Comparison of ENCODE assay signal across 25 mouse cellular contexts in genomic region chr7:99419311-99419710, GRCm38 (mm10). TPM values are rescaled to one million over a fixed set of nuclear protein-coding genes. Genes with fewer than 3 reads are reported as not detected.
A peak's percentile ranks its signal among the peaks of the same experiment; 100 is the strongest.
DNase-seq lines count a peak whose midpoint lies in the region; ATAC-seq lines count a peak whose summit lies in the region.
"Had no signal": no experiment of that assay in that cellular context is flagged by ENCODE, and none has a peak within 500 bp of the region (broad histone marks: within the 10 kb centered on the region; RNA-seq: fewer than 3 reads in every experiment).

No protein-coding gene starts in this region.

- H3K4me1 ChIP-seq in midbrain, embryonic 10.5 days, result peaks cover 15% of the 10 kb centered on the region
- H3K4me1 ChIP-seq in midbrain, embryonic 11.5 days (ENCODE audit: control insufficient read depth, insufficient read depth, low read length), result no peaks in the 10 kb centered on the region
- no peaks in the 10 kb centered on the region for H3K4me1 ChIP-seq in forebrain, embryonic 15.5 days

- no peaks in the 10 kb centered on the region for H3K27me3 ChIP-seq in midbrain, embryonic 10.5 days (ENCODE audit: low read depth, poor library complexity, severe bottlenecking)
- H3K27me3 ChIP-seq in midbrain, embryonic 11.5 days (ENCODE audit: control insufficient read depth, insufficient read depth, low read length), result no peaks in the 10 kb centered on the region
- no peaks in the 10 kb centered on the region for H3K27me3 ChIP-seq in forebrain, embryonic 15.5 days
- H3K27me3 ChIP-seq: embryonic facial prominence, embryonic 12.5 days; embryonic facial prominence, embryonic 15.5 days; heart, embryonic 12.5 days; heart, embryonic 15.5 days; hindbrain, embryonic 12.5 days; hindbrain, embryonic 15.5 days; intestine, embryonic 15.5 days had no signal

- no peak overlapping the region for H3K4me3 ChIP-seq in midbrain, embryonic 10.5 days
- H3K4me3 ChIP-seq in midbrain, embryonic 11.5 days (ENCODE audit: low read depth, low read length), result no peak overlapping the region
- no peak overlapping the region for H3K4me3 ChIP-seq in forebrain, embryonic 15.5 days
- H3K4me3 ChIP-seq: embryonic facial prominence, embryonic 12.5 days; embryonic facial prominence, embryonic 15.5 days; heart, embryonic 12.5 days; heart, embryonic 15.5 days; hindbrain, embryonic 12.5 days; hindbrain, embryonic 15.5 days; intestine, embryonic 15.5 days had no signal

- no peak for ATAC-seq in midbrain, embryonic 11.5 days (ENCODE audit: low FRiP score)
- no peak for ATAC-seq in forebrain, embryonic 15.5 days (replicated peaks)
- ATAC-seq: activated CD4-positive, CD25-positive, alpha-beta regulatory T cell, adult 4 months; forebrain, embryonic 14.5 days; intestine, embryonic 15.5 days had no signal

- H3K9me3 ChIP-seq in midbrain, embryonic 10.5 days (replicated peaks), result no peaks in the 10 kb centered on the region
- no peaks in the 10 kb centered on the region for H3K9me3 ChIP-seq in midbrain, embryonic 11.5 days (ENCODE audit: control insufficient read depth, low read length)
- H3K9me3 ChIP-seq in forebrain, embryonic 15.5 days, result no peaks in the 10 kb centered on the region
- H3K9me3 ChIP-seq: embryonic facial prominence, embryonic 12.5 days; embryonic facial prominence, embryonic 15.5 days; heart, embryonic 12.5 days; heart, embryonic 15.5 days; hindbrain, embryonic 12.5 days; hindbrain, embryonic 15.5 days; intestine, embryonic 15.5 days had no signal

- 86% methylated on average over 3 of the region's 3 CpGs for WGBS in midbrain, embryonic 10.5 days
- 79% methylated on average over 3 of the region's 3 CpGs for WGBS in midbrain, embryonic 11.5 days
- WGBS in forebrain, embryonic 15.5 days, result 77% methylated on average over 3 of the region's 3 CpGs

- H3K36me3 ChIP-seq in midbrain, embryonic 10.5 days, result peaks cover 18% of the 10 kb centered on the region
- no peaks in the 10 kb centered on the region for H3K36me3 ChIP-seq in midbrain, embryonic 11.5 days (ENCODE audit: control insufficient read depth, insufficient read depth, low read length)
- no peaks in the 10 kb centered on the region; the same call in 1 of the 2 replicates for H3K36me3 ChIP-seq in forebrain, embryonic 15.5 days
- H3K36me3 ChIP-seq: embryonic facial prominence, embryonic 12.5 days; embryonic facial prominence, embryonic 15.5 days; heart, embryonic 15.5 days; intestine, embryonic 15.5 days had no signal

- no peak overlapping the region for H3K4me2 ChIP-seq in midbrain, embryonic 11.5 days
- no peak overlapping the region for H3K4me2 ChIP-seq in forebrain, embryonic 15.5 days (replicated peaks)
- H3K4me2 ChIP-seq: embryonic facial prominence, embryonic 12.5 days; embryonic facial prominence, embryonic 15.5 days; heart, embryonic 12.5 days; heart, embryonic 15.5 days; hindbrain, embryonic 12.5 days; hindbrain, embryonic 15.5 days; intestine, embryonic 15.5 days had no signal

- peak; percentile 68 for DNase-seq in gastrocnemius, adult 18-20 months (ENCODE audit: low spot score)
- no peak for DNase-seq in gastrocnemius, postnatal 4 days (ENCODE audit: low spot score in 2 of 2)
- peak; percentile 57 for DNase-seq in gastrocnemius, postnatal 25 days
- DNase-seq in gastrocnemius, postnatal 14 days, result no peak
- no peak for DNase-seq in midbrain, embryonic 10.5 days (ENCODE audit: low spot score)
- no peak for DNase-seq in midbrain, embryonic 11.5 days (ENCODE audit: low spot score, missing footprints)
- DNase-seq: adrenal gland, postnatal 10 days; adrenal gland, postnatal 36 days; cerebellum, adult 18-20 months; cerebellum, adult 9-10 months; cerebellum, postnatal 14 days; heart, adult 18-20 months; heart, postnatal 10 days; heart, postnatal 4 days; kidney, adult 11 months had no signal

- peak overlapping the region; percentile 25; the same call in 1 of the 2 replicates for H3K27ac ChIP-seq in midbrain, embryonic 10.5 days (replicated peaks)
- H3K27ac ChIP-seq in midbrain, embryonic 11.5 days (ENCODE audit: low read depth, low read length), result no peak overlapping the region
- H3K27ac ChIP-seq in forebrain, embryonic 15.5 days (replicated peaks), result no peak overlapping the region
- H3K27ac ChIP-seq: embryonic facial prominence, embryonic 12.5 days; embryonic facial prominence, embryonic 15.5 days; heart, embryonic 15.5 days; hindbrain, embryonic 12.5 days; hindbrain, embryonic 15.5 days; intestine, embryonic 15.5 days had no signal

- no peak overlapping the region for H3K9ac ChIP-seq in midbrain, embryonic 11.5 days (ENCODE audit: low read length)
- no peak overlapping the region for H3K9ac ChIP-seq in forebrain, embryonic 15.5 days (replicated peaks)
- H3K9ac ChIP-seq: embryonic facial prominence, embryonic 12.5 days; embryonic facial prominence, embryonic 15.5 days; heart, embryonic 12.5 days; heart, embryonic 15.5 days; hindbrain, embryonic 12.5 days; hindbrain, embryonic 15.5 days; intestine, embryonic 15.5 days had no signal

- intact Hi-C loops in gastrocnemius, postnatal 14 days (cut with DNase I; ENCODE audit: low total_unique reads), result no loop called here

RNA-seq across cellular contexts. Expression of gene Gdpd5, which starts 38.1 kb away (rescaled TPM):
- total RNA-seq in gastrocnemius, adult 18-20 months (2021), result 1 to 10 TPM; 6.2 to 8.8 TPM
- total RNA-seq in gastrocnemius, postnatal 4 days (2021), result 10 to 100 TPM; 17.1 to 19.2 TPM
- total RNA-seq in gastrocnemius, postnatal 25 days (2021), result 1 to 10 TPM; 2.6 to 3.0 TPM
- 1 to 10 TPM; 7.4 to 8.5 TPM for total RNA-seq in gastrocnemius, postnatal 14 days (2021)
- polyA plus RNA-seq in midbrain, embryonic 10.5 days (2016; fragmentation: Nextera tagmentation; extraction: Ambion mirVana), result 23.5 and 28.2 TPM in 2 replicates
- 16.2 and 16.7 TPM in 2 replicates for polyA plus RNA-seq in midbrain, embryonic 11.5 days (2014; fragmentation: Nextera tagmentation; extraction: Ambion mirVana)
- polyA plus RNA-seq in forebrain, embryonic 15.5 days (2015; fragmentation: Nextera tagmentation; extraction: Ambion mirVana), result 40.0 and 41.8 TPM in 2 replicates

RNA-seq across cellular contexts. Expression of gene Klhl35, which starts 46.5 kb away (rescaled TPM):
- not detected for total RNA-seq in gastrocnemius, adult 18-20 months (2021)
- total RNA-seq in gastrocnemius, postnatal 4 days (2021), result 1 to 10 TPM in 1 of 2 experiments, under 1 TPM in 1; 0.91 to 1.5 TPM
- total RNA-seq in gastrocnemius, postnatal 25 days (2021), result not detected
- under 1 TPM in 1 of 2 experiments, not detected in 1; 0.38 TPM for total RNA-seq in gastrocnemius, postnatal 14 days (2021)
- polyA plus RNA-seq in midbrain, embryonic 10.5 days (2016; fragmentation: Nextera tagmentation; extraction: Ambion mirVana), result 2.9 and 10.0 TPM in 2 replicates
- polyA plus RNA-seq in midbrain, embryonic 11.5 days (2014; fragmentation: Nextera tagmentation; extraction: Ambion mirVana), result 22.5 and 22.9 TPM in 2 replicates
- polyA plus RNA-seq in forebrain, embryonic 15.5 days (2015; fragmentation: Nextera tagmentation; extraction: Ambion mirVana), result 3.8 and 7.1 TPM in 2 replicates
- total RNA-seq: heart, adult 18-20 months had no signal
- polyA plus RNA-seq: activated CD4-positive, CD25-positive, alpha-beta regulatory T cell, adult 4 months had no signal

Comparison
In these comparisons a context has a peak if more than half of its experiments do, and no peak if none do; other contexts are left out.
1. DNase-seq: peak in gastrocnemius, adult 18-20 months (single experiment) and gastrocnemius, postnatal 25 days (single experiment); none in gastrocnemius, postnatal 4 days (0 of 2), gastrocnemius, postnatal 14 days (single experiment), midbrain, embryonic 10.5 days (single experiment) and midbrain, embryonic 11.5 days (single experiment).